Mouse (Mus musculus): ENCODE results near the gene C2cd3. TPM values are rescaled to one million over a fixed set of nuclear protein-coding genes. Genes with fewer than 3 reads are reported as not detected.

The C2cd3 gene
- polyA plus RNA-seq, 1 experiment from 2014 or later: 23.6 TPM

GRCm38 (mm10) chr7:100356324-100356723 lies 15.7 kb upstream of the C2cd3 start:
- H3K9me3 ChIP-seq (ENCODE audit: control insufficient read depth, low read length): no peaks in the 10 kb centered on the region
- ATAC-seq (replicated peaks; ENCODE audit: low FRiP score, low TSS enrichment, low read depth) (no peak), DNase-seq (ENCODE audit: low spot score) (no peak)
- H3K27me3 ChIP-seq (replicated peaks; ENCODE audit: control insufficient read depth, insufficient read depth, low read length): no peaks in the 10 kb centered on the region
- H3K9ac ChIP-seq (ENCODE audit: low read length): no peak overlapping the region
- peaks cover 12% of the 10 kb centered on the region for H3K36me3 ChIP-seq (ENCODE audit: control insufficient read depth, insufficient read depth, low read length)
- no peak overlapping the region for H3K4me3 ChIP-seq (ENCODE audit: low read depth, low read length)
- H3K4me2 ChIP-seq (ENCODE audit: low read length): no peak overlapping the region
- no peaks in the 10 kb centered on the region for H3K4me1 ChIP-seq (replicated peaks; ENCODE audit: control insufficient read depth, insufficient read depth, low read length)
- no peak overlapping the region for H3K27ac ChIP-seq (ENCODE audit: low read depth)
- 68% methylated on average over 5 of the region's 5 CpGs for WGBS

- DNase-seq (ENCODE audit: low spot score) (no peak), ATAC-seq (replicated peaks; ENCODE audit: low FRiP score, low TSS enrichment, low read depth) (no peak)
- 50% methylated on average over 1 of the region's 1 CpGs for WGBS
- H3K9ac ChIP-seq (ENCODE audit: low read length): no peak overlapping the region
- H3K4me3 ChIP-seq (ENCODE audit: low read depth, low read length): no peak overlapping the region
- H3K27ac ChIP-seq (ENCODE audit: low read depth): no peak overlapping the region
- H3K9me3 ChIP-seq (ENCODE audit: control insufficient read depth, low read length): no peaks in the 10 kb centered on the region
- H3K4me1 ChIP-seq (replicated peaks; ENCODE audit: control insufficient read depth, insufficient read depth, low read length): no peaks in the 10 kb centered on the region
- no peak overlapping the region for H3K4me2 ChIP-seq (ENCODE audit: low read length)
- no peaks in the 10 kb centered on the region for H3K27me3 ChIP-seq (replicated peaks; ENCODE audit: control insufficient read depth, insufficient read depth, low read length)
- H3K36me3 ChIP-seq (ENCODE audit: control insufficient read depth, insufficient read depth, low read length): peaks cover 12% of the 10 kb centered on the region
Observed at GRCm38 (mm10) chr7:100356768-100357167, 15.3 kb upstream of the C2cd3 start.

- Histone ChIP-seq H3K36me3 (ENCODE audit: control insufficient read depth, insufficient read depth, low read length) (peaks cover 12% of the 10 kb centered on the region), H3K4me2 (ENCODE audit: low read length) (no peak overlapping the region), H3K9me3 (ENCODE audit: control insufficient read depth, low read length) (no peaks in the 10 kb centered on the region), H3K27ac (ENCODE audit: low read depth) (no peak overlapping the region), H3K27me3 (replicated peaks; ENCODE audit: control insufficient read depth, insufficient read depth, low read length) (no peaks in the 10 kb centered on the region), H3K4me1 (replicated peaks; ENCODE audit: control insufficient read depth, insufficient read depth, low read length) (no peaks in the 10 kb centered on the region), H3K9ac (ENCODE audit: low read length) (no peak overlapping the region), H3K4me3 (ENCODE audit: low read depth, low read length) (no peak overlapping the region)
- ATAC-seq (replicated peaks; ENCODE audit: low FRiP score, low TSS enrichment, low read depth): no peak
- no peak for DNase-seq (ENCODE audit: low spot score)
Observed at GRCm38 (mm10) chr7:100357856-100358255, 14.2 kb upstream of the C2cd3 start.

GRCm38 (mm10) chr7:100363162-100363561 lies 8.9 kb upstream of the C2cd3 start:
- DNase-seq (ENCODE audit: low spot score): no peak
- Histone ChIP-seq H3K9ac (ENCODE audit: low read length) (no peak overlapping the region), H3K4me1 (replicated peaks; ENCODE audit: control insufficient read depth, insufficient read depth, low read length) (peaks cover 5% of the 10 kb centered on the region), H3K27ac (ENCODE audit: low read depth) (no peak overlapping the region), H3K9me3 (ENCODE audit: control insufficient read depth, low read length) (no peaks in the 10 kb centered on the region), H3K27me3 (replicated peaks; ENCODE audit: control insufficient read depth, insufficient read depth, low read length) (no peaks in the 10 kb centered on the region), H3K4me3 (ENCODE audit: low read depth, low read length) (no peak overlapping the region), H3K36me3 (ENCODE audit: control insufficient read depth, insufficient read depth, low read length) (no peaks in the 10 kb centered on the region), H3K4me2 (ENCODE audit: low read length) (no peak overlapping the region)
- no peak for ATAC-seq (replicated peaks; ENCODE audit: low FRiP score, low TSS enrichment, low read depth)
- WGBS: 85% methylated on average over 2 of the region's 2 CpGs

GRCm38 (mm10) chr7:100364888-100365287 lies 7.1 kb upstream of the C2cd3 start:
- H3K4me2 ChIP-seq (ENCODE audit: low read length): no peak overlapping the region
- no peaks in the 10 kb centered on the region for H3K36me3 ChIP-seq (ENCODE audit: control insufficient read depth, insufficient read depth, low read length)
- no peak overlapping the region for H3K4me3 ChIP-seq (ENCODE audit: low read depth, low read length)
- ATAC-seq (replicated peaks; ENCODE audit: low FRiP score, low TSS enrichment, low read depth) (no peak), DNase-seq (ENCODE audit: low spot score) (no peak)
- H3K27ac ChIP-seq (ENCODE audit: low read depth): no peak overlapping the region
- H3K9me3 ChIP-seq (ENCODE audit: control insufficient read depth, low read length): no peaks in the 10 kb centered on the region
- H3K27me3 ChIP-seq (replicated peaks; ENCODE audit: control insufficient read depth, insufficient read depth, low read length): no peaks in the 10 kb centered on the region
- peaks cover 8% of the 10 kb centered on the region for H3K4me1 ChIP-seq (replicated peaks; ENCODE audit: control insufficient read depth, insufficient read depth, low read length)
- H3K9ac ChIP-seq (ENCODE audit: low read length): no peak overlapping the region
- WGBS: 30% methylated on average over 6 of the region's 6 CpGs

- Histone ChIP-seq H3K4me1 (replicated peaks; ENCODE audit: control insufficient read depth, insufficient read depth, low read length) (peaks cover 13% of the 10 kb centered on the region), H3K9me3 (ENCODE audit: control insufficient read depth, low read length) (no peaks in the 10 kb centered on the region), H3K27ac (ENCODE audit: low read depth) (peak overlapping the region; percentile 83), H3K36me3 (ENCODE audit: control insufficient read depth, insufficient read depth, low read length) (peaks cover 25% of the 10 kb centered on the region), H3K4me2 (ENCODE audit: low read length) (peak overlapping the region; percentile 73), H3K9ac (ENCODE audit: low read length) (peak overlapping the region; percentile 45), H3K4me3 (ENCODE audit: low read depth, low read length) (peak overlapping the region; percentile 66), H3K27me3 (replicated peaks; ENCODE audit: control insufficient read depth, insufficient read depth, low read length) (no peaks in the 10 kb centered on the region)
- DNase-seq (ENCODE audit: low spot score) (no peak), ATAC-seq (replicated peaks; ENCODE audit: low FRiP score, low TSS enrichment, low read depth) (no peak)
- 7% methylated on average over 17 of the region's 17 CpGs for WGBS
Observed at GRCm38 (mm10) chr7:100372452-100372980, 483 bp downstream of the C2cd3 start.

GRCm38 (mm10) chr7:100378257-100378656 lies 6.2 kb downstream of the C2cd3 start:
- Histone ChIP-seq H3K9me3 (ENCODE audit: control insufficient read depth, low read length) (no peaks in the 10 kb centered on the region), H3K36me3 (ENCODE audit: control insufficient read depth, insufficient read depth, low read length) (peaks cover 64% of the 10 kb centered on the region), H3K27me3 (replicated peaks; ENCODE audit: control insufficient read depth, insufficient read depth, low read length) (no peaks in the 10 kb centered on the region), H3K4me3 (ENCODE audit: low read depth, low read length) (no peak overlapping the region), H3K4me2 (ENCODE audit: low read length) (no peak overlapping the region), H3K4me1 (replicated peaks; ENCODE audit: control insufficient read depth, insufficient read depth, low read length) (no peaks in the 10 kb centered on the region; the same call in 1 of the 2 replicates), H3K27ac (ENCODE audit: low read depth) (no peak overlapping the region), H3K9ac (ENCODE audit: low read length) (no peak overlapping the region)
- ATAC-seq (replicated peaks; ENCODE audit: low FRiP score, low TSS enrichment, low read depth): no peak
- DNase-seq (ENCODE audit: low spot score): no peak
- WGBS: 87% methylated on average over 2 of the region's 2 CpGs

GRCm38 (mm10) chr7:100381161-100381560 lies 9.1 kb downstream of the C2cd3 start:
- no peak overlapping the region for H3K4me2 ChIP-seq (ENCODE audit: low read length)
- H3K9me3 ChIP-seq (ENCODE audit: control insufficient read depth, low read length): no peaks in the 10 kb centered on the region
- no peak overlapping the region for H3K4me3 ChIP-seq (ENCODE audit: low read depth, low read length)
- H3K27ac ChIP-seq (ENCODE audit: low read depth): no peak overlapping the region
- no peaks in the 10 kb centered on the region for H3K4me1 ChIP-seq (replicated peaks; ENCODE audit: control insufficient read depth, insufficient read depth, low read length)
- ATAC-seq (replicated peaks; ENCODE audit: low FRiP score, low TSS enrichment, low read depth): no peak
- no peak overlapping the region for H3K9ac ChIP-seq (ENCODE audit: low read length)
- peaks cover 46% of the 10 kb centered on the region for H3K36me3 ChIP-seq (ENCODE audit: control insufficient read depth, insufficient read depth, low read length)
- H3K27me3 ChIP-seq (replicated peaks; ENCODE audit: control insufficient read depth, insufficient read depth, low read length): no peaks in the 10 kb centered on the region
- DNase-seq (ENCODE audit: low spot score): no peak

GRCm38 (mm10) chr7:100383207-100383606 lies 11.2 kb downstream of the C2cd3 start:
- Histone ChIP-seq H3K9me3 (ENCODE audit: control insufficient read depth, low read length) (no peaks in the 10 kb centered on the region), H3K36me3 (ENCODE audit: control insufficient read depth, insufficient read depth, low read length) (peaks cover 37% of the 10 kb centered on the region)

More at GRCm38 (mm10) chr7:100383207-100383606, 11.2 kb downstream of the C2cd3 start:
- no peak overlapping the region for H3K4me2 ChIP-seq (ENCODE audit: low read length)
- WGBS: 94% methylated on average over 2 of the region's 2 CpGs
- DNase-seq (ENCODE audit: low spot score): no peak
- no peaks in the 10 kb centered on the region for H3K27me3 ChIP-seq (replicated peaks; ENCODE audit: control insufficient read depth, insufficient read depth, low read length)
- H3K9ac ChIP-seq (ENCODE audit: low read length): no peak overlapping the region
- no peak overlapping the region for H3K4me3 ChIP-seq (ENCODE audit: low read depth, low read length)
- H3K27ac ChIP-seq (ENCODE audit: low read depth): no peak overlapping the region
- ATAC-seq (replicated peaks; ENCODE audit: low FRiP score, low TSS enrichment, low read depth): no peak
- H3K4me1 ChIP-seq (replicated peaks; ENCODE audit: control insufficient read depth, insufficient read depth, low read length): no peaks in the 10 kb centered on the region
